Mouse (Mus musculus): ENCODE measurements around the gene Cant1.

DNA sequence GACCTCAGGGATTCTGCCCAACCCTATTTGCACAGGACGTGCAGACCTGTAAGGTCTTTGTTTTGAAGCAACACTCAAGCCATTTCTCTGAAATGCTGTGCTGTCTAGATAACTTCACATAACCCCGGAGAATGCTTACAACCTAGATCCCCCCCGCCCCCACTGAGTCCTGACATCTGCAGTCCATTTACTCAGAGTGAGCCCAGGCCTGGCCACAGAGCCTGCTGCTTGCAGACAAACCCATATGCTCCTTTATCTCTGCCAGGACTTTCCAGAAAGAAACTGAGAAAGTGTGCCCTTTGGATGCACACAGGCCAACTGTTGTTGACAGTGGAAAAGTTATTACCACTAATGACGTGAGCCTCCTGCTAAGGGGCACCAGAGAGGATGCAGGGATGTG is 28.5 kb upstream of the Cant1 start:
- TF ChIP-seq EP300 (IDR thresholded peaks at IDR 0.05; ENCODE audit: low read depth) (no peak), CTCF (IDR thresholded peaks at IDR 0.05; ENCODE audit: low read depth) (no peak)
